Mouse (Mus musculus): ENCODE results near the gene Vti1a. TPM values are rescaled to one million over a fixed set of nuclear protein-coding genes. Genes with fewer than 3 reads are reported as not detected.

Vti1a gene
- polyA plus RNA-seq, 1 experiment: 17.8 TPM

GRCm38 (mm10) chr19:55554295-55554694 lies 238.2 kb downstream of the Vti1a start:
- H3K4me3 ChIP-seq (ENCODE audit: insufficient read depth, low read depth, low read length): no peak overlapping the region
- H3K27ac ChIP-seq (replicated peaks; ENCODE audit: low read depth, low read length): no peak overlapping the region
- no peaks in the 10 kb centered on the region for H3K4me1 ChIP-seq (ENCODE audit: control insufficient read depth, insufficient read depth, insufficient read length, low read length)

GRCm38 (mm10) chr19:55554703-55555102 lies 238.6 kb downstream of the Vti1a start:
- no peak overlapping the region for H3K27ac ChIP-seq (replicated peaks; ENCODE audit: low read depth, low read length)
- no peak overlapping the region for H3K4me3 ChIP-seq (ENCODE audit: insufficient read depth, low read depth, low read length)
- no peaks in the 10 kb centered on the region for H3K4me1 ChIP-seq (ENCODE audit: control insufficient read depth, insufficient read depth, insufficient read length, low read length)

- no peak overlapping the region for H3K27ac ChIP-seq (replicated peaks; ENCODE audit: low read depth, low read length)
- peak overlapping the region; percentile 2; the same call in 1 of the 2 replicates for H3K4me3 ChIP-seq (ENCODE audit: insufficient read depth, low read depth, low read length)
- peaks cover 5% of the 10 kb centered on the region; the same call in 1 of the 2 replicates for H3K4me1 ChIP-seq (ENCODE audit: control insufficient read depth, insufficient read depth, insufficient read length, low read length)
Observed at GRCm38 (mm10) chr19:55556168-55556999, 240.3 kb downstream of the Vti1a start.

GRCm38 (mm10) chr19:55559331-55559730 lies 243.2 kb downstream of the Vti1a start:
- H3K4me1 ChIP-seq (ENCODE audit: control insufficient read depth, insufficient read depth, insufficient read length, low read length): peaks cover 5% of the 10 kb centered on the region; the same call in 1 of the 2 replicates
- no peak overlapping the region for H3K27ac ChIP-seq (replicated peaks; ENCODE audit: low read depth, low read length)
- no peak overlapping the region for H3K4me3 ChIP-seq (ENCODE audit: insufficient read depth, low read depth, low read length)

- H3K27ac ChIP-seq (replicated peaks; ENCODE audit: low read depth, low read length): no peak overlapping the region
- H3K4me3 ChIP-seq (ENCODE audit: insufficient read depth, low read depth, low read length): no peak overlapping the region
- H3K4me1 ChIP-seq (ENCODE audit: control insufficient read depth, insufficient read depth, insufficient read length, low read length): peaks cover 5% of the 10 kb centered on the region; the same call in 1 of the 2 replicates
Observed at GRCm38 (mm10) chr19:55560088-55560682, 244.1 kb downstream of the Vti1a start.

GRCm38 (mm10) chr19:55561469-55561868 lies 245.4 kb downstream of the Vti1a start:
- H3K4me3 ChIP-seq (ENCODE audit: insufficient read depth, low read depth, low read length): no peak overlapping the region
- H3K4me1 ChIP-seq (ENCODE audit: control insufficient read depth, insufficient read depth, insufficient read length, low read length): peaks cover 5% of the 10 kb centered on the region; the same call in 1 of the 2 replicates
- no peak overlapping the region for H3K27ac ChIP-seq (replicated peaks; ENCODE audit: low read depth, low read length)

- no peak overlapping the region for H3K27ac ChIP-seq (replicated peaks; ENCODE audit: low read depth, low read length)
- peaks cover 5% of the 10 kb centered on the region; the same call in 1 of the 2 replicates for H3K4me1 ChIP-seq (ENCODE audit: control insufficient read depth, insufficient read depth, insufficient read length, low read length)
- H3K4me3 ChIP-seq (ENCODE audit: insufficient read depth, low read depth, low read length): no peak overlapping the region
Observed at GRCm38 (mm10) chr19:55562487-55563147, 246.5 kb downstream of the Vti1a start.

- H3K27ac ChIP-seq (replicated peaks; ENCODE audit: low read depth, low read length): no peak overlapping the region
- H3K4me1 ChIP-seq (ENCODE audit: control insufficient read depth, insufficient read depth, insufficient read length, low read length): peaks cover 5% of the 10 kb centered on the region; the same call in 1 of the 2 replicates
Observed at GRCm38 (mm10) chr19:55563148-55563651, 247.1 kb downstream of the Vti1a start.

GRCm38 (mm10) chr19:55564104-55564938 lies 248.2 kb downstream of the Vti1a start:
- no peak overlapping the region for H3K4me3 ChIP-seq (ENCODE audit: insufficient read depth, low read depth, low read length)
- H3K27ac ChIP-seq (replicated peaks; ENCODE audit: low read depth, low read length): no peak overlapping the region
- H3K4me1 ChIP-seq (ENCODE audit: control insufficient read depth, insufficient read depth, insufficient read length, low read length): peaks cover 5% of the 10 kb centered on the region; the same call in 1 of the 2 replicates

More at GRCm38 (mm10) chr19:55563148-55563651, 247.1 kb downstream of the Vti1a start:
- no peak overlapping the region for H3K4me3 ChIP-seq (ENCODE audit: insufficient read depth, low read depth, low read length)

- Histone ChIP-seq H3K4me1 (ENCODE audit: control insufficient read depth, insufficient read depth, insufficient read length, low read length) (peaks cover 5% of the 10 kb centered on the region; the same call in 1 of the 2 replicates), H3K4me3 (ENCODE audit: insufficient read depth, low read depth, low read length) (no peak overlapping the region), H3K27ac (replicated peaks; ENCODE audit: low read depth, low read length) (no peak overlapping the region)
Observed at GRCm38 (mm10) chr19:55565111-55565510, 249.0 kb downstream of the Vti1a start.

GRCm38 (mm10) chr19:55565523-55566369 lies 249.7 kb downstream of the Vti1a start:
- H3K4me1 ChIP-seq (ENCODE audit: control insufficient read depth, insufficient read depth, insufficient read length, low read length): no peaks in the 10 kb centered on the region; the same call in 1 of the 2 replicates
- no peak overlapping the region for H3K27ac ChIP-seq (replicated peaks; ENCODE audit: low read depth, low read length)
- no peak overlapping the region for H3K4me3 ChIP-seq (ENCODE audit: insufficient read depth, low read depth, low read length)

GRCm38 (mm10) chr19:55569114-55569513 lies 253.0 kb downstream of the Vti1a start:
- H3K4me3 ChIP-seq (ENCODE audit: insufficient read depth, low read depth, low read length): no peak overlapping the region
- H3K27ac ChIP-seq (replicated peaks; ENCODE audit: low read depth, low read length): no peak overlapping the region
- no peaks in the 10 kb centered on the region for H3K4me1 ChIP-seq (ENCODE audit: control insufficient read depth, insufficient read depth, insufficient read length, low read length)

- no peak overlapping the region for H3K27ac ChIP-seq (replicated peaks; ENCODE audit: low read depth, low read length)
- no peaks in the 10 kb centered on the region for H3K4me1 ChIP-seq (ENCODE audit: control insufficient read depth, insufficient read depth, insufficient read length, low read length)
- H3K4me3 ChIP-seq (ENCODE audit: insufficient read depth, low read depth, low read length): no peak overlapping the region
Observed at GRCm38 (mm10) chr19:55569894-55570293, 253.8 kb downstream of the Vti1a start.

Data from brown adipose tissue, adult 24 weeks (tissue).